Mouse (Mus musculus) embryonic facial prominence, embryonic 14.5 days (tissue): Measurements from ENCODE around the gene Gm13420. TPM values are rescaled to one million over a fixed set of nuclear protein-coding genes. Genes with fewer than 3 reads are reported as not detected.

ENCODE experiments used
- ATAC-seq: fragments of 200-750 bp; cut with Nextera tagmentation; 2 replicates; pipeline ENCODE4 v1.8.0; 2017; ENCODE audit warnings: low read depth, moderate number of reproducible peaks, moderate TSS enrichment
- DNase-seq: peaks from one replicate; pipeline ENCODE4 v3.0.0-alpha.2; 2015; ENCODE audit warnings: low spot score
- H3K27ac ChIP-seq: fragments of 300-500 bp; sonication (generic); replicated peaks from 2 replicates; pipeline ENCODE4 v1.5.1; 2014; ENCODE audit warnings: low read depth, mild to moderate bottlenecking, low read length, moderate library complexity
- H3K27me3 ChIP-seq: fragments of 300-500 bp; sonication (generic); replicated peaks from 2 replicates; pipeline ENCODE4 v1.6.1; 2014; ENCODE audit warnings: low read length; ENCODE audit not compliant: control insufficient read depth, insufficient read depth
- H3K36me3 ChIP-seq: fragments of 300-500 bp; sonication (generic); 2 replicates; pipeline ENCODE4 v1.6.1; 2014; ENCODE audit warnings: low read length, mixed read lengths; ENCODE audit not compliant: control insufficient read depth, insufficient read depth
- H3K4me1 ChIP-seq: fragments of 300-500 bp; sonication (generic); 2 replicates; pipeline ENCODE4 v1.6.1; 2014; ENCODE audit warnings: antibody characterized with exemption, low read length; ENCODE audit not compliant: control insufficient read depth, insufficient read depth
- H3K4me2 ChIP-seq: fragments of 300-500 bp; sonication (generic); 2 replicates; pipeline ENCODE4 v1.6.1; 2014; ENCODE audit warnings: low read depth, mild to moderate bottlenecking, low read length, moderate library complexity, mixed read lengths
- H3K4me3 ChIP-seq: fragments of 300-500 bp; sonication (generic); 2 replicates; pipeline ENCODE4 v1.5.1; 2014; ENCODE audit warnings: low read depth, mild to moderate bottlenecking, low read length
- H3K9ac ChIP-seq: fragments of 300-500 bp; sonication (generic); 2 replicates; pipeline ENCODE4 v1.6.1; 2014; ENCODE audit warnings: low read depth, mild to moderate bottlenecking, low read length, moderate library complexity, mixed read lengths
- H3K9me3 ChIP-seq: fragments of 300-500 bp; sonication (generic); 2 replicates; pipeline ENCODE4 v1.6.1; 2016; ENCODE audit warnings: low read length; ENCODE audit not compliant: control insufficient read depth
- WGBS: fragments of 180-500 bp; shearing (Covaris S2); extraction: QIAGEN DNeasy Blood & Tissue Kit; methylation state at CpG from one replicate; pipeline ENCODE4 v1.1.7; 2014; 5-methylcytosine and 5-hydroxymethylcytosine counted together
- polyA plus RNA-seq: library from polyadenylated mRNA; unstranded; fragments of >200 nt; fragmentation: Nextera tagmentation; extraction: Ambion mirVana; gene quantifications from 2 replicates; pipeline ENCODE4 v1.2.1, GENCODE M21; 2014

The Gm13420 gene
- polyA plus RNA-seq, 1 experiment from 2014 or later: not detected

DNA sequence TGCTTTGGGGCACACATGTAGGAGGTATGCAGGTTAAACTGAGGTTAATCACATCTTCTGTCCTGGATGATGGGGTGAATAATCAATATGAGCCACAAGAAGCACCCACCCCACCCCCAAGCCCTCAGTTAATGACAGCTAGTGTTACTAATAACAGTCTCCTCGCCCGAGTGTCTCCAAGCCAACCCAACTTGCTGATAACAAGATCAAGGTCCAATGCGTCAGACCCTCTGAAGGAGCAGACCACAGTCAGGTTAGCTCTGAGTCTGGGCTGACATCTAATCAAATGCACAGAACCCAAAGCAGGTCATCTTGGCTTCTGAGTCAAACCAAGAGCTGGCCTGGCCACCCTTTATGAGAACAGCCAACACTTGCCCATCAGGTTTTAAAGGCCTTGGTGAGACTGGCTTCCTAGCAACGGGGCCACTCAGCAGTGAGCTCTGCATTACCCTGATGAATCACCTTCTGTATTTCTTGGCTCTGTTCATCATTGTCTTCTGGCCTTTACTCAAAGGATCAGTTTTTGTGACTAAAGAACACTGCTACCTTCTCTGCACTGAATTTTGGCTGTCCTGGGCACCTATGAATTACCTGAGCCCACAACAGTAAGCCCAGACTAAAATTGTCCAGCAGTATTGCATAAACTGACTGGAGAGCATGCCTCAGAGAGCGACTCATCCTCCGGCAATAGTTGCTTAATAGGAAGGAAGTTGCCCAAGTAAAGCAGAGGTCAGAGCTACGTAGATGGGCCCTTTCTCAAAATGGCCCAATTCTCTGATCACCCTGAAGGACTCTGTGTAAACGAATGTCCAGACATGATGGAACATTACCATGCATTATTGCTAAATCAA is 20.4 kb upstream of the Gm13420 start:
- no peaks in the 10 kb centered on the region for H3K27me3 ChIP-seq
- H3K9ac ChIP-seq: no peak overlapping the region
- no peak overlapping the region for H3K4me3 ChIP-seq
- ATAC-seq (no peak), DNase-seq (no peak)
- 84% methylated on average over 8 of the region's 8 CpGs for WGBS
- no peaks in the 10 kb centered on the region for H3K4me1 ChIP-seq
- H3K27ac ChIP-seq: no peak overlapping the region
- no peaks in the 10 kb centered on the region for H3K9me3 ChIP-seq
- H3K4me2 ChIP-seq: no peak overlapping the region
- H3K36me3 ChIP-seq: peaks cover 25% of the 10 kb centered on the region

DNA sequence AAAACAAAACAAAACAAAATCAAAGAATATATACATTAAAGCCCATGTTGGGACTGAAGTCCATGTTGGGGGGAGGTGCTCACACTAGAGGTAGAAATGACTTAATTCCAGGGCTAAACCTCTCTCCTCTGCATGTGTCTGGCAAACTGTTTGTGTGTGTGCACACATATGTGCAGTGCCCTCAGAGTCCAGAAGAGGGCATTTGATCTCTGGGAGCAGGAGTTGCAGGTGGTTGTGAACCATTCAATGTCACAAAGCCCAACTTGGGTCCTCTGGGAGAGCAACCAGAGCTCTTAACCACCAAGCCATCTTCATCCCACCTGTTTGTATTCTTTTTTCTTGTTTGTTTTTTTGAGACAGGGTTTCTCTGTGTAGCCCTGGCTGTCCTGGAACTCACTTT is 18.7 kb upstream of the Gm13420 start:
- Histone ChIP-seq H3K9ac (no peak overlapping the region), H3K9me3 (no peaks in the 10 kb centered on the region), H3K27ac (no peak overlapping the region), H3K27me3 (no peaks in the 10 kb centered on the region), H3K4me3 (no peak overlapping the region), H3K4me2 (no peak overlapping the region), H3K4me1 (no peaks in the 10 kb centered on the region), H3K36me3 (peaks cover 15% of the 10 kb centered on the region; the same call in 1 of the 2 replicates)
- no peak for DNase-seq
- ATAC-seq: no peak

DNA sequence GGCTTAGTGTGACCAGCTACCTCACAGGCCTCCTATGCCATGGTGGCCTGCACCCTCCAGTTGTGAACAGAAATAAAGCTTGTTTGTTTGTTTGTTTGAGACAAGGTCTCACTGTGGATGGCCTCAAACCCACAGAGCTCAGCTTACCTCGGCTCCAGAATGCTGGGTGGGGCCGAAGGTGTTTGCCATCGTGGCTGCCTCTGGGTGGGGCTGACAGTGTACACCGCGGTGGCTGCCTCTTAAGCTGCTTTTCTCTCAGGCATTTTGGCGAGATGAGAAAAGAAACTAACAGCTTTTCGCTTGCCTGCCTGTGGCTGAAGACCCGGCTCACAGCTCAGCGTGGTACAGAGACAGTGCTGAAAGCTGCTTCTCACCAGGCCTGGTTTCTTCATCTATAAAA is 17.4 kb upstream of the Gm13420 start:
- 61% methylated on average over 9 of the region's 9 CpGs for WGBS

DNA sequence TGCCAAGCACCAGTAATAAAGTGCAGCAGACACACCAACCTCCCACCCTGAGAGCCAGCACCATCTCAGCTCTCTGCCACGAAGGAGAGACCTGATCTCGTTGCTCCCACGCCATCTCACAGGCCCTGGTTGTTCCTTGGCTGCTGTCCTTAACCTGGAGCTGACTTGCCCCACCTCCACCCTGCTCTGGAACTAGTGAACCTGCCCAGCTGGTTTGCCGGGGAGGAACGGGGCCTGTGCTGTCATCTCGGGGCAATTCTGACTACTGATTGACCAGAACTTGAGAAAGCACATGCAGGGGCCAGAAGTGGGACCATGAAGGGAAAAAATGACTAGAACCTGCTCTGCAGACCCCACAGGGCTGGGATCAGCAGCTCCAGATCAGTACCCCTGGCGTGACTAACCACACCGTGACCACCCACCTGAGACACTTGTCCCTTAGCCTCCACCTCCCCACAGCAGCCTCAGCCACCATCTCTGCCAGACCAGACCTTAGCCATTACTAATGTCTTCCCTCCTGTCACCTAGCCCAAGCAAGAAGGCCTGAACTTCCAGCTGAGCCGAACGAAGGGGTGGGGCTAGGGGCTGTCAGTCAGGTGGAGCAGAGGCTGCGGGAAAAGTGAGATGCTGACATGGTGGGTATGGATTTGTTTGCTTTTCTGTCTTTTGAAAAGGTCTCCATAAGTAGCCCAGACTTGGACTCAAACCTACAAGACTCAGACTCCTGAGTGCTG is 16.7 kb upstream of the Gm13420 start:
- peak; percentile 20 for DNase-seq

More for the DNA sequence above, 17.4 kb upstream of the Gm13420 start:
- Histone ChIP-seq H3K36me3 (peaks cover 10% of the 10 kb centered on the region; the same call in 1 of the 2 replicates), H3K4me2 (no peak overlapping the region), H3K27ac (no peak overlapping the region), H3K9ac (no peak overlapping the region), H3K27me3 (no peaks in the 10 kb centered on the region), H3K4me3 (no peak overlapping the region), H3K9me3 (no peaks in the 10 kb centered on the region), H3K4me1 (no peaks in the 10 kb centered on the region)
- ATAC-seq (no peak), DNase-seq (no peak)

DNA sequence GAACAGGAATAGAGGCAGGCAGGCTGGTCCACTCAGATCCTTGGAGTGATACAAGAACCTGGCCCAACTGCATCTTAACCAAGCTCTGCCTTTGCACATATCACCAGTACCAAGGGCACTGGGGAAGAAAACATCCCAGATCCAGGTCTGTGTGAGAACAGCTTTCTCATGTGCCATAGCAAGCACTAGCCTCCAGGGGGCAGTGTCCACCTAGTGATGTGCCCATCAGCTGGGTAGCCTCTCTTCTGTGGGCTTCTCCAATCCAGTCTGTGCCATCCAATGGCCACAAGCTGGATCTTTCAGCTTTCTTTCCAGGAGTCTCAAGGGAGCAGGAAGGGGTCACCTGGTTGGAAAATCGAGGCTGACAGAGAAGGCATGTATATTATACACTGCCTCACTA is 13.3 kb upstream of the Gm13420 start:
- no peak overlapping the region for H3K27ac ChIP-seq
- ATAC-seq: peak; percentile 56
- no peak overlapping the region for H3K9ac ChIP-seq
- no peaks in the 10 kb centered on the region for H3K9me3 ChIP-seq
- no peak overlapping the region for H3K4me2 ChIP-seq
- H3K4me3 ChIP-seq: no peak overlapping the region
- DNase-seq: peak; percentile 69
- H3K4me1 ChIP-seq: no peaks in the 10 kb centered on the region
- WGBS: 0% methylated on average over 1 of the region's 1 CpGs
- H3K27me3 ChIP-seq: no peaks in the 10 kb centered on the region
- H3K36me3 ChIP-seq: no peaks in the 10 kb centered on the region

More for the DNA sequence above, 16.7 kb upstream of the Gm13420 start:
- no peak overlapping the region for H3K4me3 ChIP-seq
- H3K4me2 ChIP-seq: no peak overlapping the region
- 0 out of 2 replicates have a peak, but pooled peaks cover 3% of the 10 kb centered on the region for H3K36me3 ChIP-seq
- no peak for ATAC-seq
- 57% methylated on average over 11 of the region's 11 CpGs for WGBS
- no peaks in the 10 kb centered on the region for H3K9me3 ChIP-seq
- no peaks in the 10 kb centered on the region for H3K27me3 ChIP-seq
- no peak overlapping the region for H3K27ac ChIP-seq
- H3K4me1 ChIP-seq: no peaks in the 10 kb centered on the region
- no peak overlapping the region for H3K9ac ChIP-seq

DNA sequence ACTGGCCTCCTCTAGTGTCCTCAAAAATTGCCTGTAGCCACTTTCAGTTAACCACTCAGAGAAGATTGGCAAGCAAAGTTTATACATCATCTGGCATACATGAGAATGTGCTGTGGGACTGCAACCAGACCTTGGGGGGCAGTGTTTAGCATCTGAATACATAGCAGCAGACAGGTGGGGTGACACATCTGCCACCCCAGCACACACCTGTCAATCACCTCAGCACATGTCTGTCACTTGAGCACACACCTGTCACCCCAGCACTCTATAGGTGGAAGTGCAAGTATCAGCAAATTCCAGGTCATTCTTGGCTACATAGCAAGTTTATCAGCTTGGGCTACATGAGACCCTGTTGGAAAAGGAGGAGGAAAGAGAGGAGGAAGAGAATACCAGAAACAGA is 4.2 kb upstream of the Gm13420 start:
- H3K4me1 ChIP-seq: peaks cover 4% of the 10 kb centered on the region; the same call in 1 of the 2 replicates
- H3K36me3 ChIP-seq: no peaks in the 10 kb centered on the region
- ATAC-seq (no peak), DNase-seq (no peak)
- no peak overlapping the region for H3K4me3 ChIP-seq
- no peaks in the 10 kb centered on the region for H3K9me3 ChIP-seq
- H3K27ac ChIP-seq: no peak overlapping the region
- H3K4me2 ChIP-seq: no peak overlapping the region
- peaks cover 25% of the 10 kb centered on the region for H3K27me3 ChIP-seq
- H3K9ac ChIP-seq: no peak overlapping the region

DNA sequence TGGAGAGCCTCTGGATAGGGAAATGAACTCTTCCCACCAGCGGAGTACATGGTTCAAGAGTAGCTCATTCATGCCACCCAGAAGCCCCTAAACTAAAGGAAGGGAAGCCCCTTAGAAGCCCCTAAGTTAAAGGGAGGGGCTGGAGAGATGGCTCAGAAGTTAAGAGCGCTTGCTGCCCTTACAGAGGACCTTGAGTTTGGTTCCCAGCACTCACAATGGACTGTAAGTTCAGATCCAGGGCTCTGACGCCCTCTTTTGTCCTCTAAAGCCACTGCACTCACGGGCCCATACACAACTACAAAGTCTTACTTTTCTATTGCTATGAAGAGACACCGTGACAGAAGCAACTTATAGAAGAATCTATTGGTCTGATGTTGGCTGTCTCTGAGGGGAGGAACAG is 912 bp upstream of the Gm13420 start:
- Histone ChIP-seq H3K4me2 (no peak overlapping the region), H3K36me3 (no peaks in the 10 kb centered on the region), H3K4me1 (peaks cover 6% of the 10 kb centered on the region), H3K27ac (no peak overlapping the region), H3K27me3 (peaks cover 50% of the 10 kb centered on the region), H3K9me3 (0 out of 2 replicates have a peak, but pooled peaks cover 3% of the 10 kb centered on the region), H3K4me3 (no peak overlapping the region), H3K9ac (no peak overlapping the region)
- 90% methylated on average over 5 of the region's 5 CpGs for WGBS
- no peak for ATAC-seq
- no peak for DNase-seq

DNA sequence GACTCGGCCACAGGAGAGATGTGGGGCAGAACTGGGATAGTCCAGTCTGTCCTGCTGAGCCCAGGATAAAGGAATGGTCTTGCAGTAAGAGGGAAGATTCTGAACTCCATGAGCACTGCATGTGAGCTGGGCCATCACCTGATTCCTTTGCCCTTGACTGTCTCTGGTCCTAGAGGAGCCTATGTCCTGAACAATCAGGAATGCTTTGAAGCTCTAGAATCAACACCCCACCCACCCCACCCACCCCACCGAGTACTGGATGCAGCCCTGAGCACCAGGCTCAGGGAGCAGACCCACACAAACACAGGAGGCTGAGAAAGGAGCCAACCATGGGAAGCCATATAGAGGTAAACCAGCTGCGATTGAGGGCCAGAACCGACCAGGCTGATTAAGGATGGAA is 3.0 kb downstream of the Gm13420 start:
- no peaks in the 10 kb centered on the region for H3K36me3 ChIP-seq
- H3K4me2 ChIP-seq: no peak overlapping the region
- WGBS: 76% methylated on average over 4 of the region's 4 CpGs
- H3K9ac ChIP-seq: no peak overlapping the region
- H3K4me1 ChIP-seq: peaks cover 8% of the 10 kb centered on the region
- ATAC-seq (no peak), DNase-seq (no peak)
- H3K4me3 ChIP-seq: no peak overlapping the region
- H3K27me3 ChIP-seq: peaks cover 67% of the 10 kb centered on the region
- no peak overlapping the region for H3K27ac ChIP-seq
- 0 out of 2 replicates have a peak, but pooled peaks cover 3% of the 10 kb centered on the region for H3K9me3 ChIP-seq
